Mouse (Mus musculus) NIH3T3 (cell line): ENCODE data around the gene 1700015G11Rik.

Source experiments
- DNase-seq: peaks from one replicate; pipeline ENCODE4 v3.0.0-alpha.2; 2012; ENCODE audit warnings: low read depth

1700015G11Rik gene

DNA sequence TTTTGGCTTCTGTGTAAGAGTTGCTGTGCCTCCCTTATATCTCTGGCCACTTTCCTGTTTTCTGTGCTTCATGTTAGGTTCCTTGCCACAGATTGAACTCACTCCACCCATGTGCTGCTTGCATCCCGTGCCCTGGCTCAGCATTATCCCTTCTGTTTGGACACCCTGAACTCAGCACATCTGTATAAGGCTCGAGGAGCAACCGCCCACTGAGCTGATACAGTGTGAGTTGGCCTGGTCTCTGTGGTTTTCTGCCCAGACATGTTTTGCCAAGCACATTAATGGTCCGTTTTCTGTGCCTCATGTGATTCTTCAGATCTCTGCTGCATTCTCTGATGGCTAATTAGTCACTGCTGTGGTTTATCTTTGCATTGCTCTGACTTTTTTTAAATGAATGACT lies 47.9 kb downstream of the 1700015G11Rik start:
- DNase-seq, result peak; percentile 58

DNA sequence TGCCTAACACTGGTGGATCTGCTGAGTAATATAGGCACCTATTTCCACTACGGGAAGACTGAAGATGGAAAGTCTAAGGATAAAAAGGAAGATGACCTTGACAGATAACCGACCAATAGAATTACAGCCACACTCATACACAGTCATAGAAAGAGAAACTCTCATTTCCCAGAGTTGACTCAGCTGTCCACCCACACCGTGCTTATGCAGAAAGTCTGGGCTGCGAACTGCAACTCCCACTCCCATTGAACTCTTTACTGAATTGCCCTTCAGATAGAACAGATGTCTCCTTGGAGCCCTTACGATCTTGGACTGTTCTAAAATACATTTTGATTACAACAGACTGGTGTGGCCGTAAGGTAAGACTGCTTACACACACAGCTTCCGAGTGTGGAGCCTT lies 50.8 kb downstream of the 1700015G11Rik start:
- peak; percentile 50 for DNase-seq

DNA sequence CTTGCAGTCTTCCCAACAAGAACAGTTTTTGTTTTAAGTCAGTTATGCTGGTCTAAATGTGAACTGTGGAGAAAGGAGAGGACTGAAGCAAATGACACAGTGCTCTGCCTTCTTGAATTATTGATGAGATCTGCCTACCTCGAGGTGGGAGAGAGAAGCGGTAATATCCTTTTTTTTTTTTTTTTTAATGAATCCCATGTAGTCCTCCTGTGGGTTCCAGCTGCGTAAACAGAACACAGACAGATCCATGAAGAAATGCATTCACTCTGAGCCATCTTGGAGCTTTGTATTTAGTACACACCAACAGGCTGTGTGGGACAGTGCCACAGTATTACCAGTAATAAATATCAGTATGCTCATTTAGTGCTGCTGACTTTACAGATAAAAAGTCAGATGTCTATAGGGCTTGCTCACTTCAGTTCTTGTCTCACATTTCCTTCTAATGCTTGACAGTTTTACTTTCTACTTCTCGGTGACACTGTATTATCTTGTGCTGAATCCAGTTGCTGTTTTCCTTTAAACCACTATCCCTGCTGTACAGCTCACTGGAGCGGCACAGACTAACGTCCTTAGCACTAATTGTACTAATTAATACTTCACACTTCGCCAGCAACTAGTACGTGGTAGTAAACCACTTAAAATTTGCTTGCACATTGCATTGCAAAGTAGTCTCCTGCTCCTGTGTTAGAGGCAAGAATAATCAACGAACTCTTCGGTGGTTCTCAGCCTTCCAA lies 53.1 kb downstream of the 1700015G11Rik start:
- DNase-seq, result no peak
